Mouse (Mus musculus) A20 (cell line): Measurements from ENCODE around the gene E130218I03Rik.

Source experiments
- DNase-seq: peaks from one replicate; pipeline ENCODE4 v3.0.0-alpha.2; 2011; ENCODE audit warnings: low read depth, low spot score

Gene E130218I03Rik

DNA sequence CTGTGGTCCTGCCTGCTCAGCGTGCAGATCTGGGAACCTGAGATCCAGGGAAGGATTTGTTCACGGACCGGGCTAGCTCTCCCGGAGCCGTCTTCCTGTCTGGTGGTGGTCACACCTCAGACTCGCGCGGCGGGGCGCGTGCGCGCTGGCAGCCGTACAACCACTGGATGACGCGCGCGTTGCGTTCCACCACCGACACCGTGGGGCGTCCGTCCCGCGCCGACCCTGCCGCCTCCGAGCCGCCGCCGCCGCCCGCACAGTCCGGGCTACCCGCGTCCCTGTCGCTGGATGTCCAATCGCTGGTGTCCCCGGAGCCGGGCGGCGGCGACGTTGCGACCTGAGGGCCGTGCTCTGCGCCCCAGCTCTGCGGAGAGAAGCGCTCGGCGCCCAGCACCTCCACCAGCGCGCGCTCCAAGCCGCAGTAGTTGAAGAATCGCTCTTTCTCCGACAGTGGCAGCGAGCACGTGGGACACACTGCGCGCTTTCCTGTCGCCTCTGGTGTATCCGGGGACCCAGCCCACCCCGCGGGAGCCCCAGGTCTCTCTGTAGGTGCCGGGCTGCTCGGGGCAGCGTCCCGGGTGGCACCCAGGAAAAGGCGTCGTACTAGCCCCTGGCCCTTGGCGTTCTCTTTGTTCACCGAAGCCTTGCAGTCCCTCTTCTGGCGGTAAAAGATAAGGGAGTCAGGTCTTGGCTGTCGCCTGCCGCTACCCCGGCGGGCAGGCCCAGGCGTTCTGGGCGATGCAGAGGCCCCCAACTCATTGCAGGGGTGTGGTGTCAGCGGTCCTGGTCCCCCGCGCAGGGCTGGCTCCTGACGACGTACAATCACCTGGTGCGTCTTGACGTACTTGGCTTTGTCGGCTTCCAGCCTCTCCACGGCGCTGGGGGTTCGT, 8.0 kb downstream of the E130218I03Rik start:
- no peak for DNase-seq

DNA sequence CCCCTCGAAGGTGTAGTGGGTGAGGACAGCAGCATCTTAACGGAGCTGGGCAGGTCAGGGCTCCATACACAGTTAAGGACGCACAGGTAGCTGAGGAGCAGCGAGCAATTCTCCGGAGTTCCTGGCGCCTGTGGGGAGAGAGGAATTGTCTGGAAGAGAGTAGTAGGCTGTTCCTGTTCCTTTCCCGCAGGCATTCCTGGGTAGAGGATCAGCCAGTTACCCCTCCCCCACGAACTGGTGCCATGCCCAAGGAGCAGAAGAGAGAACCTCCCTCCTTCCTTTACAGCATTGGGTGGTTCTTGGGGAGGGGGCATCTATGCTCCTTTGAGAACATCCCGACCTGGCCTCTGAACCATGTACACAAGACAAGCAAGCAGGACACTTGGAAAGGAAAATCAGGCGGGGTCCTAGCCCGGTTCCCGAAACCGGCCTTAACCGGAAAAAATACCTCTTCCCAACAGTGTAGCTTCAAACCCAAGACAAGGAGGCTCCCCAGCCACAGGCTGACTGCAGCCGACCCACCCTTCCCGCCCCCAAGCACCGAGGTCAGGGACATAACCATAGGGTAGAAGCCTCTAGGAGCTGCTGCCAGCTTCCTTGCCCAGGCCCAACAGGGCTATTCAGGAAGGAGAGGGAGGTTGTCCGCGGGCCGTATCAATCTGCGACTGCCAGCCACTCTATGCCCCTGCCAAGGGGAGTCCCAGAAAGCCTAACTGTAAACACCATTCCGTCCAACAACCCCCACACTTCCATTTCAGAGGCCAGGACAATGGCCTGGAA, 8.9 kb downstream of the E130218I03Rik start:
- DNase-seq, result no peak

DNA sequence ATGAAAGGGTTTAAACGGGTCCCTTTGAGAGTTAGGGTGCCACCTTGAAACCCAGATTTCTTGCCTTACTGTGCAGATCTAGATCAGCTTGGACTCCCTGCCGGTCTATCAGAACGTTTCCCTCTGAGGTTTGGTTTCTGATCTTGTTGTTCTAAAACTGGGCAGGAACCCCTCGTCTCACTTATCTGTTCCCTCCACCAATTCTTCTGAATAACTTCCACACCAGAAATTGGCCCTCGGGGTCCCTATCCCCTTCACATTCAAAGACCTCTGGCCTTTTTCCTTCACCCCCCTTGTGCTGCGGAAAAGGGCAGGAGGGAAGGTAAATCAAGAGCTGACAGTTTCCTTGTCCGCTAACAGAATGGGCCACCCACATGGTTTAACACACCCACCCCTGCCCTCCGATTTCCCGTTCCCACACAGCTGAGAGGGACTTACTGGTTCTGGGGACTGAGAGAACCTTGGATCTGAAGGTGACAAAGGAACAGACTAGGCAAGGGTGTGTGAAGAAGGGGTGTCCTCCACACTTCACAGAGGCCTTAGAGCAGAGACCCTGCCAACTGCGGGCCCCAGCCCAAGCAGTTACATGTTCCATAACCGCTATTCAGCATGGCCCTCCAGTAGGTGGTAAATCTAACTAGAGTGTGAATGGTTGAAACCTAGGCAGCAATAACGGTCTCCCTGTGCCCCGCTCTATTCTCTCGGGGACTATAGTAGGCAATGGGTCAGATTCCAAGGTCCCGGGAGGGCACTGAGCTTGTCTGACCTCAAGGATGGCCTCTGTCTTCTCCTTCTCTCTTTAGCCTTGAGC, 9.7 kb downstream of the E130218I03Rik start:
- DNase-seq, result no peak

DNA sequence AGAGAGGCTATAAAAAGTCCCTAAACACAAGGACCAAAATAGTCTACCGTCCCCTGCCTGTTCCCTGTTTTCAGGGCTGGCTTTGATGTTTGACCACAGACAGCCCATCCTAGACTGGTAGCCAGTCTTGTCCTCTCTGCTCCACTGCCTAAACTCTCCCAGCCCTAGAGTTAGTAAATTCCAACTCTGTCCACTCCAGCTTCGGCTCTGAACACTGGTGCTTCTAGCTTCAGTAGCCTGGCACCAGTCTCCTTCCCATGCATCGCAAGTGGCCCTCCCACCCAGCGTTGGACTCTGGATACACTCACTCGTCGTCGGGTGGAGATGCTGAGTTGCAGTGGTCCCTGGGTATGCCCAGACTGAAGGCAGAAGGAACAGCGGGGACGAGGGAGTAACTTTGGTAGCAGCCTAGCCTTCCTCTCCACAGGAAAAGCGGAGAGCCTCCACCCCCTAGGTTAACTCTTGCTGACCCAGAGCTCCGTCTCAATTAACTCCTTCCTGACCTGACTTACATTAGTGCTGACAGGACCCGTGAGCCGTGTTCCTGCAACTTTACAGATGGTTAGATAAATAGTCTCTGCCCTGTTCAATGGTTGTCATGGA, 10.4 kb downstream of the E130218I03Rik start, which contains the start of gene Grrp1:
Gene Grrp1, minus strand, starts transcription at position 385 of the 603 bp plus-strand sequence.
- DNase-seq, result no peak

DNA sequence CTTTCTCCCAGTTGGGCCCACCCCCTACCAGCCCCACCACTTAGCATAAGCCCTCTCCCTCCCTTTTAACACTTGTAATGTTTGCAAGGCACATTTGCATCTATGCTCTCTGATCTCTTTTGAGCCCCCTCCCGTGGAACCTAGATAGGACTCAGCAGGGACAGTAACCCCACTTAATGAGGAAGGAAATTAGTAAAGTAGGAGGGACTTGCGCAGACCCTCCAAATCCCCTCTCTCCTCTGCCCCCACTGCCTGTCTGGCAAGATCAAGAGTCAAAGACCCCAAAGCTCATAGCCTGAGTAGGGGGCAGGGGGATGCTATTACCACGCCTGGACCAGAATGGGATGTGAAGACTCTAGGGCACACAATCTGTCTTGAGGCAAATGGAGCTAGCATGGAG, 11.4 kb downstream of the E130218I03Rik start:
- no peak for DNase-seq

DNA sequence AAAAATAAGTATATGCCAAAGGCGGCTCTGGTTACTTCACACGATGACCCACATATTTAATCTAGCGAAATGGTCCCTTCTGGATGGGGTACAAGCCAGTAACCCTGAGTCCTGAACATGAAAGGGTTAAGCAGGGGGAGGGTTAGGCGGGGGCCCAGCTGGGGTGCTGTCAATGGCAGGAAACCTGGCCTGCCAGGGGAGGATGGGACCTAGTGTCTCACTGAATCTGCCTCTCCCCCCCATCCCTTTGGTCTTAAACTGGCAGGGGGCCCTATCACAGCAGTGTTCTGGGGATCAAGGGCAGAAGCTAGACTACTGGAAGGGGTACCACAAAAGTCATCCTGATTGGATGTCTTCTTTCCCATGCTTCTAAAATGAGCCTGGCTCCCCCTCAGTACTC, 12.4 kb downstream of the E130218I03Rik start:
- DNase-seq, result no peak

DNA sequence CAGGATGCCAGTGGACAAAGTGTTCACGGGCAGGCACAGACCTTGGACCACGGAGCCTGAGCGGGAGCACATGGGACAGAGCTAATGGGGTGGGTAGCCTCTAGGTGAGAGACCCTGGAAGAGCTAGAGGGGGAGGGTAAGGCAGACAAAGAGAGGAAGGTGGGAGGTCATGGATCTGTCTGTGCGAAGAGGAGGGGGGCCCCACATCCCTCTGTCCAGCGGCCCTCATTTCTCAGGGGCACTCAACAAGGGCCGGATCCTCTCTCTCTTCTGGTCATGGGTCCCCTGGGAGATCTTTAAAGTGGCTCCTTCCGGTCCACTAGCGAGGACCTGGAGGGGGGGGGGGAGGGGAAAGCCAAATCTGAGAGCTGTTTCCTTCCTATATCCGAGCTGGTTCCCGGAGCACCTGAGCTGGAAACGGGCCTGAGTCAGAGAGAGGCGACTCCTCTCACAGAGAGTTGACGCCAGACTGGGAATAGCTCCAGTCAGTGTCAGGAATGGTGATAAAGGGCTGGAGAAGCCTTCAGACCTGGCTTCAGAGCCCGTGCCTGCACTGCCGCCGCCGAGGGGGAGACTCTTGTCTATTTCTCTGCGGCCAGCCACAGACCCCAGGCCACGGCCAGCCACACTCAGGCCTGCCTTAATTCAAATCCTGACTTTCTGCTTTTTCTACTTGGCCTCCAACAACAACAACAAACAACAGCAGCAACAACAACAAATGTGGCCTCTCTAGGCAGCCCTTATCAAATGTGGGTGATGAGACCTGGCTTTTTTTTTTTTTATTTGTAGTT, 13.1 kb downstream of the E130218I03Rik start:
- DNase-seq, result no peak

DNA sequence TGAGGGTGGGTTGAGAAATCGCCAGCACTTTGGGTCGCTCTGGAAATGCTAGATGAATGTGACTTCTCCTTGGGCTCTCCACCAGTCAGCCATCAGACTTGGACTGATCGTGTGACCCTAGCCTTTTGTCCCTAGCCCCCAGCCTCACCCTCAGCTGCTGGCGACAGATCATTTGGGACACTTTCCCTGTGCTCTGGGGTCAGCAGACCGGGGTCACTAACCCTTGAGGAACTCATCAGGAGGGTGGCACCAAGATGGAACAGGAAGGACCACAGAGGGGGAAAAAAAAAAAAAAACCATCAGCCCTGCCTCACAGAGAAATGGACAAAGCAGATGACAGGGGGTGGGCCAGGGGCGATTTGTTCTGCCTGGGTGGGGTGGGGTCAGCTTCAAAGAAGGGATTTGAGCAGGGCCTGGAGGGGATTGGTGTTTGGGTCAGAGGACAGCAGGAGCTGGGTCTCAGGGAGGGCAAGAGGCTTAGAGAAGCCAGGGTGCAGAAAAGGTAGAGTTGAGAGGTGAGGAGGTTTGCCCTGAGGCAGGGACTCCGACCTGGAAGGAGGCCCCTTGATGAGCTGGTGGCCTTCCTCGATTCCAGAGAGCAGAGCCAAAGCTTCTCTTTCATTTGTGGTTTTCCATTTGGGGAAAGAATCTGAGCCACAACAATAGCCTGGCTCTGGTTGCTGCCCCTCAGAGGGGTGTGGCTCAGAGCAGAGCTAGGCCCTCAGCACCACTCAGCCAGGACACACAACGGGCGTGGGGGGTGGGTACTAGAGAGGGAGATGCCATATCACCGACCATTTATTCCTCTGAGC, 13.9 kb downstream of the E130218I03Rik start:
- DNase-seq, result no peak

DNA sequence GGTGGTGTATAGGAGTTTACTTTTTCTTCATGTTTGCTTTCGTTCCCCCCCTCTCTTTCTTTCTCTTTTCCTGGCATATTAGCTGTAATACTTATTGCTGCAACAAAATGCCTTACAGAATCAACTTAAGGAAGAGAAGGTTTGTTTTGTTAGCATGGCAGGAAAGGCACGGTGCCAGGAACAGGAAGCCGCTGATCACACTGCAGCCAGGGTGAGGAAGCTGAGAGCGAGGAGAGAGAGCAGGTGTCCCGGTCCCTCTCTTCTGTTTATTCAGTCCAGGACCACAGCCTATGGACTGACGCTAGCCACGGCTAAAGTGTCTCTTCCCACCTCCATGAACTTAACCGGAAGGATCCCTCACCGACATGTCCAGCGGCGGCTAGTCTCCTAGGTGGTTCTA, 14.9 kb downstream of the E130218I03Rik start:
- no peak for DNase-seq

DNA sequence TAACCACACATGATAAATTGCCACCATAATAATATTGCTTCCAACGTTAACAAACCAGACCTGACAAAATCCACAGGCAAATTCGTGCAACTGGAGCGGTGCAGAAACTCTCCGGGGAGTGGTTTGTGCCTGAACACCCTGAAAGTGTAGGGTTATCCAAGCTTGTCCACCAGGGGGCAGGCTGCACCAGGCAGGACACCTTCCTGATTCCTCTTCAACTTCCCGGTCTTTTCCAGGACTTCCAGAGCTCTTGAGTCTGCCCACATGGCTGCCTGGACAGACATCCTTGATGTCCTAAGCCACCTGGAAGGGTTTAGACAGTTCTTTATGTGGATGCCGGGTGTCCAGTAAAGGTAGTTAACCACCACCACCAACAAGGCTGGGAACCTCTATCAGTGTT, 19.7 kb downstream of the E130218I03Rik start:
- DNase-seq, result peak; percentile 44

DNA sequence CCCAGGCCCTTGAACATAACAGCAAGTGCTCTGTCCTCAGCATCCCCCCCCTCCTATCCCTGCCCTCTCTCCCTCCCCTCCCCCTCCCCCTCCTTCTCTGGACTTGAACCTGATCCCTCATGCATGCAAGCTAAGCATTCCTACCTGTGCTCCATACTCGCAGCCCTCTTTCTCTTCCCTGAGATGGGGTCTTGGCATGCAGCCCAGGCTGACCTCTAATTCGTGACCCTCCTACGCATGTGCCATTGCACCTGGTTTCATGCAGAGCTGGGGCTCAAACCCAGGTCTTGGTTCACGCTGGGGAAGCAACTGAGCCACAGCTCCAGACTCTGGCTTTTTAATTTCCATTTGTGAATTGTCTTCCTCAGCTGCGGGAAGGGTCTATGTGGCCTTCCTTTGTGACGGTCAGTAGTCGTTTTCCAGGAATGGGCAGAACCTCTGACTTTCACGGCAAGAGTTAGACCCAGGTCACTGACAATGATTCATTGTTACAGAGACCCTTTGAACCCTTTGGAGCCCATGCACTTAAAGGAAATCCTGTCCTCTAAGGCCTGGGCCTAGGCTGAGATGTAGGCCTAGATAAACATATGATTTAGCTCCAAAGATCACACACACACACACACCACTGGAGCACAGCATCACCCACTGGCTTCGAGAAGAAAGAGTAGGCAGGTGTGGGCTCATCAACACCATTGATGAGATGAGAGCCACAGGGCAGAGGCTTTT, 22.6 kb downstream of the E130218I03Rik start:
- DNase-seq, result no peak

DNA sequence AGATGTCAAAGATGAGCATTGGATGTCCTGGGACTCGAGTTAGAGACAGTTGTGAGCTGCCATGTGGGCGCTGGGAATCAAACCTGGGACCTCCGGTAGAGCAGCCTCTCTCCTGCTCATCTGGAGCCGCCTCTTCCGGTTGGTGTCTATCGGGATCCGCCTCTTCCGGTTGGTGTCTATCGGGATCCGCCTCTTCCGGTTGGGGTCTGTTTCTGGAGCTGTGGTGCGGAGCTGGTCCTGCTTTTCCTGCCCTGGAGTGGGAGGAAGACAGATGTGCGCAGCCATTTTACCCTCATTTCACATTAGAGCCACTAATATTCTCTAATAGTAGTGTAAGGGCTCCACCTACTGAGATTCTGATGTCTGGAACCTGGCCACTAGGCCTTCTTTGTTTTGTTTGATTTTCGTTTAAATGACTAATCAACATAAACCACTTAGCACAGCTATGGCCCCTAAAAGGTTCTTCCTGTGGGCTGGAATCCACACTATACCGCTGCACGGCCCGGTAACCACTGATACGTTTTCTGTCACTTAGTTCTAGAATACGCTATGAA, 24.7 kb downstream of the E130218I03Rik start:
- no peak for DNase-seq

DNA sequence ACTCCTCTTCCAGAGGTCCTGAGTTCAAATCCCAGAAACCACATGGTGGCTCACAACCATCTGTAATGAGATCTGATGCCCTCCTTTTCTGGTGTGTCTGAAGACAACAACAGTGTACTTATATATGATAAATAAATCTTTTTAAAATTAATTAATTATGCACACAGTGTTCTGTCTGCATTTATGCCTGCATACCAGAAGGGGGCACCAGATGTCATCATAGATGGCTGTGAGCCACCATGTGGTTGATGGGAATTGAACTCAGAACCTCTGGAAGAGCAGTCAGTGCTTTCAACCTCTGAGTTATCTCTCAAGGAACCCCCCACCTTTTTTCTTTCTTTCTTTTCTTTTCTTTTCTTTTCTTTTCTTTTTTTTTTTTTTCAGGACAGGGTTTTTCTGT, 26.2 kb downstream of the E130218I03Rik start:
- peak; percentile 43 for DNase-seq

DNA sequence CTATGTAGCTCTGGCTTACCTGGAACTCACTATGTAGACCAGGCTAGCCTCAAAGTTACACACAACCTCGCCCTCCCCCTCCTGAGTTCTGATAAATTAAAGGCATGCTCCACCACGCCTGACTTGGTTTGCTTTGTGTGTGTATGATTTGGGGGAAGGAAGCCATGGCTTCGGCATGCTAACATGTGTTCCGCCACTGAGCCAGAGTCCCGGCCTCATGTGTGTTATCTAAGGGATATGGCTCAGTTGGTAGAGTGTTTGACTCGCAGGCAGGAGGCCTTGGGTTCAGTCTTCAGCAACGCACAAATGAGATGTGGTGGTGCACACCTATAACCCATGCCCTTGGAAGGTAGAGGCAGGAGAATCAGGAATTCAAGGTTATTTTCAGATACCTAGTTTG, 28.5 kb downstream of the E130218I03Rik start:
- DNase-seq, result no peak

DNA sequence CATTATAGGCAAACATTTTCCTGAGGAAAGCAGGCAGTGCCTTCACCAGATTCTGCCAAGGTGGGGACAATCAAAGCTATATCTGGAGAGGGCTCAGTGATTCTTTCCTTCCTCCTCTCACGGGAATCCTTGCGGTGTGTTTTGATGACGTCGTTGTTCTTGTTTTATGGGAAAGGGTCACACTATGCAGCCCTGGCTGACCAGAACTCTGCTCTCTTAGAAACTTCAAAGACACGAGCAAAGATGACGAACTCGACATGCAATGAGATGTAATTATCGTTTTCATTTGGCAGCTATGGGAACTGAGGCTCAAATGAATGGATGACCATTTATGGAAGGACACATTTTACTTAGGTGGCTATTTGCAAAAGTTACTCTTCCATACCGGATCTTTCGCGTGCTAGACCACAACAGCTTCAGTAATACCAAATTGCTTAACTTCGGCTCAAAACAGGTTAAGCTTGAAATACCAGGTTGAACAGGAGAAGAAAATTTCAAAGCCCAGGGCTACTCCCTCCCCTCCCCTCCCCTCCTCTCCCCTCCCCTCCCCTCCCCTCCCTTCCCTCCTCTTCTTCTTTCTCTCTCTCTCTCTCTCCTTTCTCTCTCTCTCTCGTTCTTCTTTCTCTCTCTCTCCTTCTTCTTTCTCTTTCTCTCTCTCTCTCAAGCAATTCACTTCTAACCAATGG, 29.4 kb downstream of the E130218I03Rik start:
- no peak for DNase-seq

DNA sequence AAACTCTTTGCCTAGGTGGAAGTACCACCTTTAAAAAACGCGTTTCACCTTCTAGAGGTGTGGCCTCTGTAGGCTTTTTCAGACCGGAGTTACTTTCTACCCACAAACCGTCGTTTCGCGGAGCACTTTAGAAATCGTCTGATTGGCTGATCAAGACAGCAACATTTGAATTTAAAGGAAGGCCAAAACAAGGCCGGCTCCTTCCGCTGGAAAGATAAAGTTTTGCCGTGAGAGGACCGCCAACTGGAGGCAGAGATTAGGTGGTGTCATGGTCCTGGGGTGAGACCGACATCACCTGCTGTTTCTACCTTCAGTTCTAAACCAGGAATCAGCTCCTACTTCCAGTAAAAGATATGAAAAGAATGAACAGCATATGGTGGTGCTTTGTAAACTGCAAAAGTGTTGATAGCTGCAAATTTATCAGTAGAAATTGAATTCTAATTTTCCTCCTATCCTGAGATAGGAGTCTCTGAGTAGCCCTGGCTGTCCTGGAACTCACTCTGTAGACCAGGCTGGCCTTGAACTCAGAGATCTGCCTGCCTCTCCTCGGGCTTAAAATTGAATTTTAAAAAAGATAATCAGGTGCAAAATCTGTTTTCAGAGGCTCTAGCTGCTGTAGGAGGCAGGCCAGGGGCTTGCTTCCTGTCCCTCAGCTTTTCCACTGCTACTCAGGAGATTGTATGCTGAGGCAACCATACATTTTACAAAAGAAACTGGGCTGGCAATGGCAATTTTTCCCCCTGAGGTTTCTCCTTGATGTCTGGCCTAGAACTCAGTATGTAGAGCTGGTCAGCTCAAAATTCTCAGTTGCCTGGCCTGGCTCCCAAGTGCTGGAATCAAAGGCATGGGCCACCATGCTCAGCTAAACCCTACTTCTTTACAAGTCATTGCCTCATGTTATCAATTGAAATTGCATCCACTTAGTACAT, 30.2 kb downstream of the E130218I03Rik start:
- DNase-seq, result peak; percentile 91

DNA sequence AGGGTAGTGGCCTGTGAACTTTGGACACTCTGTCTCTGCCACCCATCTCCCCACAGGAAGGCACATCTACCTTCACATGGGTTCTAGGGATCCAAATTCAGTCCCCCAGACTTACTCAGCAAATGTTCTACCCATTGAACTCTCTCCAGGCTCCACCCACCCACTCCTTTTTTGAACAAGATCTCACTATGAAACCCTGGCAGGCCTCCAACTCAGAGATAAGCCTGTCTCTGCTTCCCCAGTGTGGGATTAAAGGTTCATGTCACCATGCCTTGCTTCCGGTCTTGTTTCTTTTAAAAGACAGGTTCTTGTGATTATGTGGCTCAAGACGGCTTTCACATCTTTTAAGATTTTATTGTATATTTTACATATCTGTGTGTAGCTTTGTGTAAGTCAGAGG, 41.5 kb downstream of the E130218I03Rik start:
- no peak for DNase-seq
